Mouse (Mus musculus) 3T3-L1 (cell line): ENCODE measurements around the gene Tle2.

Experiments used
- DNase-seq: peaks from one replicate; pipeline ENCODE4 v3.0.0-alpha.2; 2015; ENCODE audit warnings: low read depth, low spot score

The Tle2 gene

DNA sequence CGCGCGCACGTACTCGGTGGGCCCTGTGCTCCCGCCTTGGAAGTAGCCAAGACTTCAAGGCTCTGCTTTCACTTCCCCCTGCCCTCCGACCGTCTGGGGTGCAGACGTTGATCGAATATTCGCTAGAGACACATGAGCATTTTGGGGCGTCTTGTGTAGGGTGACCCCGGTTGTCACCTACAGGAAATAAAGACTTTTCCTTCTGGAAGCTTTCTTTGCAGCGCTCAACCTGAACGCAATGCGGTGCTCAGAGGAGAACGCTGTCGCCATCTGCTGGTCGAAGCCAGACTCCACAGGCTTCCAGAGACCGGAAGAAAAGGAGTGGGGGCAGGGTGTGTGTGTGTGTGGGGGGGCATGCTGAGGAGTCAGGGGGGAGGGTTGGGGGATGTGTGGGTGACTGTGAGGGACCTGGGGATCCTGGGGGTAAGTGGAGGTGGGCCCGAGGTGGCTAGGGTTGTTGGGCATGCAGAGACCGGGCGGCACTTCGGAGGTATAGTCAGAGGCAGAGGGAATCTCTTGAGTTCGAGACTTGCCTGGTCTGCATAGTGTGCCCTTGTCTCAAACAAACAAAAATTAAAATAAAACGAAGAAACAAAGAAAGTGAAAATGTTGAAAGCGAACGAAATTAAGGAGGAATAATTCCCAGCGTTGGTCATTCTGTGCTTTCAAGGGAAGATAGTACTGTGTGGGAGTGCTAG, 30.8 kb downstream of the Tle2 start:
- peak; percentile 91 for DNase-seq

DNA sequence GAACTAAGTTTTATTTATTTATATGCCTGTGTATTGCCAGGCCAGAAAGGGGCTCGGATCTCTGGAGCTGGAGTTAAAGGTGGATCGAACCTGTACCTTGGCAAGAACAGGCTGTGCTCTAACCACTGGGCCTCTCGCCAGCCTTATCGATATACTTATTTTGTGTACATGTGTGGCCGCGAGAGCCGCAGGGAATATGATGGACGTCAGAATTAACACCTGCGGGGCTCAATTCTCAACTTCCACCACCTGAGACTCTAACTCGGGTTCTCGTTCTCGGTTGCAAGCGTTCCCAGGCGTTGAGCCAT, 31.3 kb downstream of the Tle2 start:
- DNase-seq: no peak

DNA sequence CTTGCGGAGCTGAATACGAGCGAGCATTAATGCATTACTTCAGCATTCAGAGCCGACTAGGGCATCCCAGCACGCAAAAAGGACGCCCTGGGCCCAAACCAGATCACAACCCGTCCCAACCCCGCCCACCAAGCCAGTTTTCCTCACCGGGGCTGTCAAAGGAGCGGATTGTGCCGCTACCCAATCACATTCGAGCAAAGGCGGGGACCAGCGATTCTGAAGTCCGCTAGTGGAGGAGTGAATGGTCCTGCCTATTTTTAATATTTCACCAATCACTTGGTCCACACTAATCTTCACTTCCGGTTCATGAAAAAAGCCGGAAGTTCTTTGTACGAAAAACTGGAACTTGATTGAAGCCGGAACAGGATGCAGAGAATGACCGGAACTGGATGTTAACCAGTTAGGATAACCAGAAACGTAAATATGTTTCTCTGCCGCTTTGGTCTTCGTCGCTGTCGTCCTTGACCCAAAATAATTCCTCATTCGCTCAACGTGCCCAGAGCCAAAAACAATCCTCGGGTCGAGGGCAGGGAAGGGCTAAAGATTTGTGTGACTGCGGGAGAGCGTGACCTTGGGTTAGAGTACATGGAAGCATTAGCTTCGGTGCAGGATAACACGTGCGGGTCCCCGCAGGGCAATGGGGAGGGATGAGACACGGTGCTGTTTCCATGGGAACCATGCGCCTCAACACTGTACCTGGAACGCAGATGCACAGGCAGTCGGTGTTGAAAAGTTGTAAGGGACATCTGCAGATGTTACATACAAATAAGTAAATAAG, 31.8 kb downstream of the Tle2 start, which contains the start of gene BC025920:
TSS of gene BC025920 (plus strand) at position 297 of the 778 bp plus-strand sequence.
- DNase-seq: peak; percentile 99

DNA sequence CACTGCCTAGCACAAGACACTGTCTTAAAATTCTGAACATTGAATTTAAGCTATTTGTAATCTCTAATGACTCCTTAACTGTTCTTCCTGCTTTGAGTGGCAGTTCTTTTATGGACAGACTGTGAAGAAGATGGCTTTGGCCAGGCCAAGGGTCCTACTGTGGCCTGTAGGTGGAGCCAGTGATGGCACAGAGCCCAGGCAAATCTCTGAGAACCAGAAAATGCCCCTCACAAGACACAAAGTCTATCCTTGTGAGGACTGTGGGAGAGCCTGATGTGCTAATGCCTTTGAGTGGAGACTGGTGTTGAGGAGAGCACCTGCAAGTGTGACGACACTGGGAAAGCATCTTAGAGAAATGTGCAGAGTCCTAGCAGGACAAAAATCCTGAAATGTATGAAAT, 33.9 kb downstream of the Tle2 start:
- no peak for DNase-seq

DNA sequence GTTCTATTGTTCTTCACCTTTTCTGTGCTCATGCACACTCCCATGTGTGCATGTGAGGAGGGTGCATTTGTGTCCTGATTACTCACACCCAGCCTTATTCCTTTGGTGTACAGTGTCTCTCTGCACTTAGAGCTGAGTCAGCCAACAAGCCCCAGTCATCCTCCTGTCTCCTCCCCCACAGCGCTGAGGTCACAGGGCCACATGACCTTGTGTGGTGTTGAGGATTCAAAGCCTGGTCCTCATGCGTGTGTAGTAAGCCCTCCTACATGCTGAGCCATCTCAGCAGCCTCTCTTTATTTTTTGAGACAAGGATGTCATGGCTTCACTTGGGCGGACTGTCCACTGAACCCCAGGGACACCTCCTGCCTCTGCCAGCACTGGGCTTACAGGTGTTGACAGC, 38.4 kb downstream of the Tle2 start:
- DNase-seq: peak; percentile 51

DNA sequence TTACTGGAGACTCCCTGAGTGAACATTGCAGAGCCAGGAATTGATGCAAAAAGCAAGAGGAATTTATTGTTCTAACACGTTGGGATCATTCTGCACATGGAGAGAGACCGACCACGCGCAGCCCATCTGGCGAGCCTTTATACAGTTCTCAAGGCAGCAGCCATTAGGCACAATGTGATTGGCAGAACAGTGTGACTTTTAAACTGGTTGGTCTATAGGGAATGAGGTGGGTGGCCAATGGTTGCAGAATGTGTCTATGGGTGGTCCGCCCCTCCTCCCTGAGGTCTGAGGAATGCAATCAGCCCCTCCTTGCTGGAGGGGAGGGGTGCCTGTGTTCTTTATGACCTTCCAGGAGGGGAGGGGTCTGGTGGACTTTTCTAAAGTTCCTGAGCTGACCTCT, 41.1 kb downstream of the Tle2 start:
- no peak for DNase-seq

DNA sequence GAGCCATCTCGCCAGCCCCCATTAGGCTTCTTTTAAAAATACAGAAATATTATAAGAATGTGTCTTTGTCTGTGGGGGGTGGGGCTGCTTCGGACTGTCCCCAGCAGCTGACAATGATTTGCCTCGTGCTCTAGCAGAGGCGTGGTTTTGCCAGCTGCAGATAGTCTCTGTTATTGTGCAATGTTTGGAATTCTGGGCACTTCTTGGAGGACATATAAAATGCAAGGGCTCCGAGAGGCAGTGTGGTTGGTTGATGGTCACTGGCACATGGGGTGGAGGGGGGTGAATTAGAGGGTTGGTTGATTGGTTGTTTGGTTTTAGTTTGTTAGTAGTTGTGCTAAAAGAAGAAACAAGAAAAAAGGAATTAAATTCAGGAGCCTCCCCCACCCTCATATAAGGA, 45.6 kb downstream of the Tle2 start:
- DNase-seq: no peak

DNA sequence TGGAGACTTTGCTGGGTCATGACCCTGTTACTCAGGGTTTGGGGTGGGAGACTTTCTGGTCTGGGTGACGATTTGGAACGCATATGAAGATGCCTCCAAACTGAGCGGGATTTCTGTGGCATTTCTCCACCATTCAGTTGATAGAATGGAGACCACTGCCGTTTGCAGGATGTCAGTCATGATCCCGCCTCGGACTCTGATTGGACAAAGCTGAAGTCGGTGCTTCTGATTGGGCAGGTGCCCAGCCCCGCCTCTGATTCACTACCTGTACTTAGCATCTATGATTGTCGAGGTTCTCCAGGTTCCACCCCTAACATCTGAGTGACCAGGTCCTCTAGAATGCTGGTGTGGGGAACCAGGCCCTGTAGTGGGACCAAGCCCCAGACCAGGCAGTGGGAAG, 46.4 kb downstream of the Tle2 start:
- DNase-seq: no peak

DNA sequence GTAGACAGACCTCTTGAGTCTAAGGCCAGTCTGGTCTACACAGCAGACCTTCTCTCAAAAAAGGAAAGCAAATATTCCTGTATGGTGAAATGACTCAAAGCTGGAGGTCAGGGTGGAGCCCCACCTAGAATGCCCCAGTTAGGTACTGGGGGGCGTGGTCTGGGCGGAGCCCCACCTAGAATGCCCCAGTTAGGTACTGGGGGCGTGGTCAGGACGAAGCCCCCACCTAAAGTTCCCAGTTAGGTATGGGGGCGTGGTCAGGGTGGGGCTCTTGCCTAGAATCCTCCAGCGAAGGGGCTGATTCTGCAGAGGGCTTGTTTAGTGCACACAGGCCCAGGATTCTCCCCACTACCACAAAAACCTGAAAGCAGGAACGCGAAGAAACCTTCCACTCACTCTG, 49.1 kb downstream of the Tle2 start:
- no peak for DNase-seq

DNA sequence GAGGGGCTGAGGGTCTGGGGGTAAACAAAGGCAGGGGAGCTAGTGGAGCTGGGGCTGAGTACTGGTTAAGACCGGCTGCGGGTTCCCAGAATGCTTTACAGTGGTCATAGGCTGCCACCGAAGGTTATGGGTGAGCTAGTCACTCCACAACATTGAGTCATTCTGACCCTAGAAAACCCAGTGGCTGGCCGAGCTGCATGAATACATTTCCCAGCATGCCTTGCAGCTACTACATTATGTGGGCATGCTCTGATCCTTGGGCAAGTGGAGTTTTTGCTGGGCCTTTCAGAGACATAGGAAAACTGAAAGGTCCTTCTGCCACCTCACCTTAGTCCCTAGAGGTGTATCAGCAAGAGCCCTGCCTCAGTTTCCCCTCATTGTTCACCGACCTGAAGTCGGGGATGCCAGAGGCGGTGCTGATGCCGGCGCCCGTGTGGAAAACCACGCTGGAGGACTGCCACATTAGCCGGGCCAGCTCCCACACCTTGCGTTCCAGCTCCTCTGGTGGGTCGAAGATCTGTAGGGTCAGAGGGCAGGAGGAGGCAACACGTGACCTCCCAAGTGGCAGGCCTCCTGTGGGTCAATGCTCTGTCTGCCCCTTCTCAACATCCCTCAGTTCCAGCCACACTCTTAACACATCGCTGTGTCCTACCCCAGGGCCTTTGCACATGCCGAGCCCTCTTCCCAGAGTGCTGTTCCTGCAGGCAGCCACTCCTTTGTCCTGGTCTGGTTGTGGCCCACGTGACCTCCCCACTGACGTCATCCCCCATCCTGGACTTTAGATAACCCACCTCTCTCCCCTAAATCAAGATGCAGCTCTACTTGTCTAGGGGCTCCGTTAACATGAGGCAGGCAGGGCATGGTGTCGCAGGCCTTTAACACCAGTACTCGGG, 52.0 kb downstream of the Tle2 start:
- peak; percentile 32 for DNase-seq

DNA sequence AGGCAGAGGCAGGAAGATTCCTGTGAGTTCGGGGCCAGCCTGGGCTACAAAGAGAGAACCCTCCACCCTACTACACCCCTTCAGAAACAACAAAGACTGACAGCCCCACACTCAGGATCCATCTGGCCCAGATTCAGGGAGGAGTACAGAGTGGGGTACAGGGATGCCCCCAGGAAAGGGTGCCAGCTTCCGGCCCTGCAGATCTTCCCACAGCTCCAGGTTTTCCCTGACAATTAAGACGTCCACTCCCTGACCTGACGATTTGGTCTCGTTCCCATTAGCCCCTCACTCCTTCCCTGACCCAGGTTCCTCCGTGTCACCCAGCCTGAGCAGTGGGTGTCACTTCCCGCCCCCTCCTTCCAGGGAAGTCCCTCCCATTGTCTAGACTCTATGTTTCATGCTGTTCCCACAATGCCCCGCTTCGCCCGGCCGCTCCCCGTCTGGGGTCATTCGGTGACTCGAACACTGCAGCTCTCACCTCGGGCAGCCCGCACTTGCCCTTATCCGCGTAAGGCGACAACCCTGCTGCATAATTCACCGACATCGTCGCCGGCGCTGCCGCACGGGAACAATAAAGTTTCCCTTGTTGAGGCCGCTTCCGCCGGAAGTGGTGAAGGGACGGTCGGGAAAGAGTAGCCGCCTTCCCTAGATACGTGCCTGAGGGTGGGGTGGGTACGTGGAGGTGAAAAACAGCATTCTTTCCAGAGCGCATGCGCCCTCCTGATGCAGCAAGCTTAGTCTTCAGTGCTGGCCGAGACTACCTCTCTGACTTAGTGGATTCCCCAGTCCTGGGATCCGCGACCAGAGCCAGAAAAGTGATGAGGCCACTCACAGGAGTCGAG, 52.9 kb downstream of the Tle2 start, which contains the start of gene Sirt6:
TSS of gene Sirt6 (minus strand) at position 804 of the 842 bp plus-strand sequence.
- peak; percentile 97 for DNase-seq

DNA sequence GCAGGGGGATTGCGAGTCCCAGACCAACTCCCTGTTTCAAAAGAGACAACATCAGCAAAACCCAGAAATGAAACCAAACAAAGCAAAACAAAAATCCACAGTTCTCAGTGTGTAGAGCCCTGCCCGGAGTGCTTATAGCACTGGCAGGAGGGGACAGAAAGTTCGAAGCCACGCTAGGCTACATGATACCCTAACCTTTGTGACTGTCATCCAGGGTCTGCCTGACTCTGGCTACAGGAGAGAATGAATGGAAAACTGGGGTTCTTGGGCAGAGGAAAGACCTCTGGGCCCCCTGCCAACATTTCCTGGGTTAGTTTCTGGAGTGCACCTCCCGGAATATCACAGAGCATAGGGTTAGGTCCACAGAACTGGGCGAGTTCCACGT, 53.5 kb downstream of the Tle2 start:
- no peak for DNase-seq

DNA sequence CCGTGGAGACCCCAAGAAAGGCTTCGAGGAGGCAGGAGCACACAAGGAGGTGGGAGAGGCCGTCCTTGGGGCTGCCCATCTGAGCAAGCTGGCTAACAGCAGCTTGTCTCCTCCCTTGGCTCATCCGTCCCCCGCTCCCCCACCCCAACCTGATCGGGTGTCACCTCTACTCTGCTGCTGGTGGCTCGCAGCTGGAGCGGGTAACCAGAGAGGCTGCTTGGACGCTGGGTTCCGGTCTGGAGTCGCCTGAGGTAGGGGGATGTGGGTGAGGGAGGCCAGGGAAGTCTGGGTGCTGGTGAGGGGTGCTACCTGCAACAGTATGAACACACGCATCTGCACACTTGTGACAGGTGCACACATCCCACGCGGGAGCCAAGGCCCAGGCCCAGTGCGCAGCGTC, 54.0 kb downstream of the Tle2 start, which contains the start of gene Ankrd24:
TSS of gene Ankrd24 (plus strand) at position 151 of the 400 bp plus-strand sequence.
- DNase-seq: no peak

DNA sequence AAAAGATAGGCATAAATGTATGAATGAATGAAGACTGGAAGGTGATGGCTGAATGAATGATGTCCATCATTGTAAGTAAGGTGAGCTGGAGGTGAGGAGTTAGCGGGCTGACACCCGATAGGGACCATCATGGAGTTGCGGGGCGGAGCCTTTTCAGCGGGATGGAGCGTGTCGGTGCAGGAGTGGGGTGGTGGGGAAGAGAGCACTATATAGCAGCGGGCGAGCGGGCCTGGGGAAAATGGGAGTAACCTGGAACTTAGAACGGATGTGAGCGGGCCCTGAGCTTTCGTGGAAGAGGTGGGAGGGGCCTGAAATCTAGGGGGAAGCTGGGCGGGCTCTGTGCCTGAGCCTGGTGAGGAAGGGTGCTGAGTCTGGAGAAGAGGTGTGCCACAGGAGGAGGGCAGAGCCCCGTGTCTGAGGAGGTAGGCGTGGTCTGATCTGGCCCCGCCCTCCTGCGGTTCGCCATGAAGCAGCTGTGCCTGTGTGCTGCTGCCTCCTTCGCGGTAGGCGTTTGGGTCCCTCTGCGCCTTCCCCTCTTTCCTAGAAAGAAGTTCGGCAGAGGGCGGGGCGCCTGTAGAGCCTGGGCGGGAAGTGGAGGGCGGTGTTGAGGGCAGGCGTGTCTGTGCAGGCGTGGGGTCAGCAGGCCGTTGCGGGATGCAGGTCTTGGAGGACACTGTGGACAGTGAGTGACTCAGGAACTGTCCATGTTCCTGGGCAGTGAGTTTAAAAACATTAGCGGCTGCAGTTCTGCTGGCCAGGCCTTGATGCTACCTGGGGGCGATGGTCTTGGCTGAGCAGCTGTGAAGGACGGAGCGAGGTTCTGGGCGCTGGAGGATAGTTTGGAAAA, 59.1 kb downstream of the Tle2 start:
- peak; percentile 77 for DNase-seq

DNA sequence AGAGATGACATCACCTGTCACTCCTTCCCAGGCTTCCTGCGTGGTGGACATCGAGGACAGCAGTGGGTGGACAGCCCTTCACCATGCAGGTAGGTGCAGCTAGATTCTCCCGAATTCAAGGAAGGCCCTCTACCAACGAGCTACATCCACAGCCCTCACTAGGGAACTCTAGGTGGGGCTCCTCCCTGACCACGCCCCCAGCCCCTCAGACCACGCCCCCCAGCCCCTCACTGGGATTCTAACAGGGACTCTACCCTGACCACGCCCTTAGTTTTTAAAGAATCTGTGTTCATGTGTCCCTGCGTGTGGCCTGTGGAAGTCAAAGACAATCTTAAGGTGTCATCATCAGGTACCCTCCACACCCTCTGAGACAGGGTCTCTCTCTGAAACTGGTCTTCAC, 62.0 kb downstream of the Tle2 start:
- DNase-seq: no peak

DNA sequence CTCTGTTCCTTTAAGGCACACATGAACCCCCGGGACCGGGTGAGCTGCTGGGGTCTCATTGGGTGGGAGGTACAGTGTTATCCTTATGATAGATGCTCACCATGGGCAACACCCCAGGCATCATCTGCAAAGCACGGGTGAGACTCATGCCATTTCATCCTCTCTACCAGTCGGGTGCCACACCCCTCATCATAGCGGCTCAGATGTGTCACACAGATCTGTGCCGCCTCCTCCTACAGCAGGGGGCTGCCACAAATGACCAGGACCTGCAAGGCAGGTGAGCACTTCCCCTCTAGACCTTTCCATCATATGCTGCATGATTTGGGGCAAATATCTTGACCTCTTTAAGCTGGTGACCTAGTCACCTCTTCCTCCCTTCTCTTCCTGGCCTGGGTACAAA, 63.7 kb downstream of the Tle2 start:
- no peak for DNase-seq
